Mouse (Mus musculus) urinary bladder, adult 18-20 months (tissue): ENCODE results near the gene Slit1.

Experiments
- DNase-seq, 2 experiments: peaks; one replicate each; pipeline ENCODE4 v3.0.0; 2022; ENCODE audit warnings: low spot score in 2 of 2, mixed read lengths in 2 of 2

The Slit1 gene

DNA sequence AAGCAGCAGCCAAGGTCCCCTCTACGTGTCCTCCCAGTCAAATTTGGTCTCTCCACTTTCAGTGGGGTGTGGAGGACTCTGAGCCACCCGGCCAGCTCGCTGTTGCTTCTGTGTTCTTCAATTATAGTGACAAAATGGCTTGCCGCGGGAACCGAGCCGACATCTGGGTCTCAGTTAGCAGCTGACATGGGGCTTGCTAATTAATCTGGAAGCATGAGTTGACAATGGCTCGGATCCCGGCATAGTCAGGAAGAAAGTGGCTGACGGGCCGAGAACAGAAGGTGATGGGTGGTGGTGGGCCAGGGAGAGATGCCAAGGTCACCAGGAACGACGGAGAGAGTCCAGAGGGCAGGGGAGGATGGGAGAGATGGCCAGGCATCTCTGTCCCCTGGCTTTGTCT, 55.2 kb downstream of the Slit1 start:
- no peak for DNase-seq

DNA sequence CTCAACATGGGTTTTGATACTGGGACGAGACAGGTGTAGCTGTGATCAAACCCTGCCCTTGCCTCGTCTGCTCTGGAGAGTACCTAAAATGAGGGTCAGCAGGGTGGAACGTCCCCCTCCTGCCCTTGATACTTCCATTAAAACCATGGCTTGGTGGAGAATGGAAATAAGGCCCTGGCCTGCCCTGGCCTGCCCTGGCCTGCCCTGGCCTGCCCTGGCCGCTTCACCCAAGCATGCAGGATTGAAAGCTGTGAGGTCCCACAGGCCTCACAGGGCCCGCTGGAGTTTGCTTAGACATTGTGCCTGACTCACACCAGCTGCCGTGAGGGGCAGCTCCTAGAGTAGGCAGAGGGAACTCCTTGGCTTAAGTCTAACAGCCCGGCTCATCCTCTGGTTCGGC, 55.6 kb downstream of the Slit1 start:
- DNase-seq, result no peak

DNA sequence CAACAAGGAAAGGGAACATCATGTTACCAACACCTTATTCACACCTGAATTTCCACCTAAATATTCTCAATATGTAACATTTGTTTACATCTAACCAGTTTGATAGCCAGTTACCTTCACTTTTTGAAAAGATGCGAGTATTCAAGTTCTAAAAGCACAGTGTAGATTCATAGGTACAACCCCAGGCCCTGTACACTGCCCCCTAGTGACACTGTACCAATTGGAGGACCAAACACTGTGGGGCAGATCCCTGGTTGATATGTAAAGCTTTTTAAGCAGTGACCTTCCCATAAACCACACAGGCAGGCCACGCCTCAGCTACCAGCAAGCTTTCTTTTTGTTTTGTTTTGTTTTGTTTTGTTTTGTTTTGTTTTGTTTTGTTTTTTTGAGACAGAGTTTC, 57.3 kb downstream of the Slit1 start:
- no peak for DNase-seq

DNA sequence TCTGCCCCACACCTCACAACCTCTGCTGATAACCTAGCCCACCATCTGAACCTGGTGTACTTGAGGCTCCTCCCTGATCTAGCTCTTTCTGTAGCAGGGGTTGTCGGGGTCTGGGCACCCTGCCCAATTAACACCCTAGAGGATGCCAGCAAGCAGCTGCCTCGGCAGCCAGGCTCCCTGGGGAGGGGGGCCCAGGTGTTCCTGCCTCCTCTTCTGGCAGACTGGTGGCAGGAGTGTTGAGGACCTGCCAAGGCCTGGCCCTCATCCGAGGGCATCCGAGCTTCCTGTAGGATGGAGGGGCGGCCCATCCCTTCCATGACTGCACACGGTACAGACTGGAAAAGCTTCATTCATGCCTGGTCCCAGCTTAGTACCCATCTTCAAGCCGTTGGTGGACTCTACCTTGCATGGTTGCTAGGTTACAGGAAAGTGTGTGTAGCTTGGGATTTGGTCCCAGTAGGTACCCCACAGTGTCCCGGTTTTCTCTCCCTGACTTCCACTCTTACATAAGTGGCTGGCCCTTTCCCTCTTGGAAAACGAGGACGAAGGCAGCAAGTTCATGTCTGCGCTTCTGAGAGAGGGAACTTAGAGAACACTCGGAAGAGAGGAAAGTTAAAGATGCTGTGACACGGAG, 57.9 kb downstream of the Slit1 start:
- DNase-seq, result no peak

DNA sequence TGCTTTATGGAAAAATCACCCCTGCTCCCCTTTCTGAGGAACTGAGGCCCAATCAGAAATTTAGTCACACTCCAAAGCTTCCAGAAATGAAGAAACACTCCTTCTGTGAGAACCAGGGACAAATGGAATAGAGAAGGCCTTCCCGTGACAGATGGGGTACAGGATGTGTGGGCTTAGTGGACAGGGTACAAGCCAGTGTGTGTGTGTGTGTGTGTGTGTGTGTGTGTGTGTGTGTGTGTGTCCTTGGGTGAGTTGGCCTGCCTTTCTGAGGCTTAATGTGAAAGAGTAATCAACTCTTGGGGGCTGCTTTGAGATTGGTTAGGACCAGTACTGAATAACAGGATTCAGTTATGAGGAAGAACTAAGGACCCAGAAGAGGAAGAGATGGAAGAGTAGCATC, 58.6 kb downstream of the Slit1 start:
- no peak for DNase-seq

DNA sequence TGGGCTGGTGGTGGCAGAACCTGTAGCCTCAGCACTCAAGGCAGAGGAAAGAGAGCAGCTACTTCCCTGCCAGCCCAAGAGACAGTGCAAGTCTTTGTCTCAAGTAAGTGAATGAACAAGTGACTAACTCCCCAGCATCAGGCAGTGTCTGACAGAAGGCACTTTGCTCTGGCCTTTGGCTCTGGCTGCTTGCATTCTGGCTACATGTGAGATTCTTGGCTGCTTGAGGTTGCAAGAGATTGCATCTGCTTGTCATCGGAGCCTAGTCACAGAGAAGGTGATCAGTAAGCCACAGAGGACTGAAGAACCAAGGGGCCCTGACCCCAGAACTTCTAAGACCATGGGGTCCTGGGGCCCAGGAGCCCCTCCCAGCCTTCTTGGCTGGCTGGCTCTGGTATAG, 59.5 kb downstream of the Slit1 start:
- no peak for DNase-seq

DNA sequence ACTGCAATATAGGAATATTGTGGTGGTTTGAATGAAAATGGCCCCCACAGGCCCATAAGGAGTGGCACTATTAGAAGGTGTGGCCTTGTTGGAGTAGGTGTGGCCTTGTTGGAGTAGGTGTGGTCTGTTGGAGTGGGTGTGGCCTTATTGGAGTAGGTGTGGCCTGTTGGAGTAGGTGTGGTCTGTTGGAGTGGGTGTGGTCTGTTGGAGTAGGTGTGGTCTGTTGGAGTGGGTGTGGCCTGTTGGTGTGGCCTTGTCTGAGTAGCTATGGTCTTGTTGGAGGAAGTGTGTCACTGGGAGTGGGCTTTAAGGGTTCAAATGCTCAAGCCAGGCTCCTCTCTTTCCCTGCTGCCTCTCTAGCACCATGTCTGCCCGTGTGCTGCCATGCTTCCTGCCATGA, 63.2 kb downstream of the Slit1 start:
- DNase-seq, result no peak

DNA sequence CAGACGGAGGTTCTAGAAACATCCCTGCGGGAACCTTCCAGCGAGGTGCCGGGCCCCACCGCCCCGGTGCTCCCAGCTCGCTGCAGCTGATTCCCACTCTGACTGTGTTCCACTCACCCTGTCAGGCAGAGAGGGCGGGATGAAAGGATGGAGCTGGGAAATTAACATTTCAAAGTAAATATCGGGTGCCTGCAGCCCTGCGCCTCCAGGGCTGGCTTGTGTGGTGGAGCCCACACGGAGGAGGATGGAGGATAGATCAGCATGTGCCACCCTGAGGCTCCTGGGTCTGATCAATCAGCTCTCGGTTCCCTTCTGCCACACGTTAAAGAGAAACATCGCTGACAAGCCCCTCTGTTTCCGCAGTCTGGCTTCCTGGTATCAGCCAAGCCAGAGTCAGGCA, 64.4 kb downstream of the Slit1 start:
- DNase-seq, result no peak

DNA sequence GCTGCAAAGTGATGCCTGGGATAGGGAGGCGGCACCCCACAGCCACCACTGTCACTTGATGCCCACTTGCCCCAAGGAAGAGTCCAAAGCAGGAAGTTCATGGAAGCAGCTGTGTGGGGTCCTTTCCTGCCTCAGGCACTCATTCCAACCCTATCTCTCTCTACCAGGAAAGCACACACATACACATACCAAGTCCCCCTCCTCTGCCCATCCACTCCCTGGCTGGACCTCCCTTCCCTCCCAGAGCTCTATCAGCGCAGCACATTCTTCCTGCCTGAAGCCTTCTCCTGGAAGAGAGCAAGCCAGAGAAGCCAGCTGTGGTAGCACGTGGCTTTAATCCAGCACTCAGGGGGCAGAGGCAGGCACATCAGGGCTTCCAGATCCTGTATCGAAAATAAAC, 65.9 kb downstream of the Slit1 start:
- DNase-seq, result no peak

DNA sequence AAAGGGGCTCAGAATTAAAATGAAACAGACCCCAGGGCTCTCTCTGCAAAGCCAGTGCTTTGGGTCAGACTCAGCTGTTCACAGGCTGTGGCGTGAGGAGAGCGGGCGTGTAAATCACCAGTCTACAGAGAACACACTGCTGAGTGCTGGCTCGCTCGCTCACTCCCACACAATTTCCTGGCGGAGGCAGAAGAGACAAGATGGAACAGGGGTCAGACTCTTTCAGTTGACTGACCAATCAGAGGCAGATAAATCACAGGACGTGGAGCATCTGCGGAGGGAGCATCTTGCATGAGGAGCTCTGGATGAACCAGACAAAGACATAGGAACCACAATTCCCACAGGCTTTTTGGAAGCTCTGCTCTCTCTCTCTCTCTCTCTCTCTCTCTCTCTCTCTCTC, 67.9 kb downstream of the Slit1 start:
- DNase-seq, result no peak

DNA sequence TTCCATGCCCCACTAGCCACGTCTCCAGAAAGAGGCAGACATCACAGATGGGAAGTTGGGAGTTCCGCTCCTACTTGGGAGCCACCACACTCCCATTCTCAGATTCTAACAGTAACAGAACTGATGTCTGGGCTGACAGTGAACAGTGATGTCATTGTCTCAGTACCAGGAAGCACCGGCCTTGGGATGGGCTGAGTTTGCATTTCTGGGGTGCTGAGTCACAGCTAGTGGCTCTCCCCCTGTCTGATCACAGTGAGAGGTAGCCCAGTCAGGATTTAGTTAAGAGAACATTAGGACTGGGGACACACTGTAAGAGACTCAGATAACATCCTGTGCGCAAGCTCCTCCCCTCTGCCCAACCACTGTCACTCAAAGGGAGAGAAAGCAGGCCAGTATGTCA, 69.1 kb downstream of the Slit1 start:
- no peak for DNase-seq

DNA sequence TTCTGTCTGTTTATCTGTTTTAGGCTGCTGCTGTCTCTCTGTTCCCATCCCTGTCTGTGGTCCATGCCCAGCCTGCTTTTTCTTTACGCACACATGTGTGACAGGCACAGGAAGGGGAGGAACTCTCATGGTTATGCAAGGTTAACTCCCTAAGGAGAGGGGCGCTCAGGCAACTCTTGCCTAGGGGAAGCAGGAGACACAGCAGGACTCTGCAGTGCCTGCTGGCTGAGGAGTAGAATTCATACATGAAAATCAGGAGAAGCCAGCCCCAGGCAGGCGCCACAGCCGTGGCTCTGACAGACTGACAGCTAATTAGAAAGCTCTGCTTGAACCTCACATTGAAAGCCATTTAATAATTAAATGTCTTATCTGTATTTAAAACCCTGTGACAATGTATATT, 70.6 kb downstream of the Slit1 start:
- DNase-seq, result no peak

DNA sequence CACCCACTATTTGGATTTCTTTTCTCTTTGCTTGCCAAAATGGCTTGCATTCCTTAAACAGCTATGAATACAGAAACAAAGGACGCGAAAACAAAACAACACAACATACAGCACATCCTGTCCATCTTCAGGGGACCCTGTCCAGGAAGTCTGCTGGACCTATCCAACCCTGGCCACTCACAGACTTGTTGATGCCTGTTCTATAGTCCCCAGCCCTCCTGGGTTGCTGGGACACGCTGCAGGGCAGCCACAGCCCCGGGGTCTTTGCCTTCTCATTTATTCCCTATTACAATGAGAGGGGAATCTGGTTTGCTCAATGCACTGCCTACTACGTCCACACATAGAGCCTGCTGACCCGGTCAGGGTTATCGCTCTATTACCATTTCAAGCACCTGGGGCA, 72.5 kb downstream of the Slit1 start:
- DNase-seq, result no peak

DNA sequence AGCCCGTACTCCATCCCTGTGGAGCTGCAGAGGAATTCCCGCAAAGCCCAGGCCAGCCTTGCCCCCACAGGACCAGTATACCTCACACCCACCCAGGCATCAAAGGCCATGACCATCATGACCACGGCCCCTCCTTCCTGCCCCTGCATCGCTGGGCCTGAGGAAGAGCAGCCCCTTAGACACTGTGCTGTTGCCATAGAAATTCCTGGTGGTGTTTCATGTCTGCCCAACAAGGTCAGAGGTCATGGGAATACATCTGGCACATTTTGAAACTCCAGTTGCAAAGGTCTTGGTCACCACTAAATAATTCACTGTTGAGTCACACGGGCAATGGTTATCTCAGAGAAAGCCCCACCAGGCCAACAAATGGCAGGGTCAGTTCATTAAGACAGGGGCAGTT, 73.0 kb downstream of the Slit1 start:
- DNase-seq, result no peak

DNA sequence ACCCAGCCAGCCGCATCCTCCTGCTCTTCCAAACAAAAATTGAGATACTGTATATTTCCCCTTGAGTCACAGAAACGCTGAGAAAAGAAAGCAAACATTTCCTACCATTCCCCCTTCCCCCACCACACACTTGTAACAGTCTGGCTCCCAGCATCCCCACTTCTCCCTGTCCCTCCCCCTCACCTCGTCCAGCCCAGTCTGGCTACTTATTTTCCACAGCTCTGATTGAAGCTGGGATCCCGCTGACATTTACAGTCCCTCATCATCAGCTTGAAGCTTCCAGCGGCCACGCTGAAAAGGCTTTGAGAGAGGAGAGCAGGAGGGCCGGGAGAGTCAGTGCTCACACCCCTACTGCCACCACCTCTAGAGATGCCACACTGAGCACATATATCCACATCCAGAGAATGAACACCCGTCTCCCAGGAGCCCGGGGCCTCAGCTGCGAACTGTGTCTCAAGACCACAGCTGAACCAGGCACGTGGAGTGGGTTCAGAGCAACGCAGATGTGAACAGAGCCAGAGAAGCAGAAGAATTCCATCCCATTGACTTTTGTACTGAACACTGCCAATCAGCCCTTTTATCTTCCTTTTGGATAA, 73.6 kb downstream of the Slit1 start:
- no peak for DNase-seq

DNA sequence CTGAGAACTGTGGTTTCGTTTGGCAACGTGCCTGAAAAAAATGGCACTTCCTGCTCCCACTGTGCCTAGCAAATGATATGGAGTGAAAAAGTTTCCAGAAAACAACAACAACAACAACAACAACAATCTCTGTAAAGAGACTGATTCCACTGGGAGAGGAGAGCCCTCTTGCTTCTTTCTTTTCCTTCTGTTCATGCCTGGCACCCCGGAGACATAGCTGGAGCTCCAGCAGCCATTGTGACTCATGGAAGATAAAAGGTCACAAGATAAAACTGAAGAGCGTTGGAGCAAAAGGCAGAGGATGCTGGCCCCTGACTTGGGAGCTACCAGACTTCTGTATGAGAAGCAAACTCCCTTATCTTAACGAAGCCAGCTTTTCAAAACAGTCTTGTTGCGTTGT, 75.9 kb downstream of the Slit1 start:
- no peak for DNase-seq

DNA sequence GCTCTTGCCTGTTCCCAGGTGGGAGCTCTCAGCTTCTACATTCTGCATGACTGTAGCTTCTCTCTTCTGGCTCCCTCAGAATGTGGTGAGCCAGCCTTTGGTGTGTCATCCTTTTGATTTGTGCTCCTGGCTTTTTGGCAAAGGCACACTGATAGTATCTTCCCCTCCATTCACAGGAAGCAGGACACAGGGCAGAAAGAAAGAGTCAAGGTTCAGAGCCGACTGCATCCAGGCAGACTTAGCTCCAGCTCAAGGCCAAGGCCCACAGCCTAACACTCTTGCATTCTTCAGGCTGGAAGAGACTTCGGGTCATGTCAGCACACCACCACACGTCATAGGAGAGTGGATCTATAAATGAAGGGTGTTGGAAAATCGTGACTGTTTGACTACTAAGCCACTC, 77.5 kb downstream of the Slit1 start:
- DNase-seq, result no peak

DNA sequence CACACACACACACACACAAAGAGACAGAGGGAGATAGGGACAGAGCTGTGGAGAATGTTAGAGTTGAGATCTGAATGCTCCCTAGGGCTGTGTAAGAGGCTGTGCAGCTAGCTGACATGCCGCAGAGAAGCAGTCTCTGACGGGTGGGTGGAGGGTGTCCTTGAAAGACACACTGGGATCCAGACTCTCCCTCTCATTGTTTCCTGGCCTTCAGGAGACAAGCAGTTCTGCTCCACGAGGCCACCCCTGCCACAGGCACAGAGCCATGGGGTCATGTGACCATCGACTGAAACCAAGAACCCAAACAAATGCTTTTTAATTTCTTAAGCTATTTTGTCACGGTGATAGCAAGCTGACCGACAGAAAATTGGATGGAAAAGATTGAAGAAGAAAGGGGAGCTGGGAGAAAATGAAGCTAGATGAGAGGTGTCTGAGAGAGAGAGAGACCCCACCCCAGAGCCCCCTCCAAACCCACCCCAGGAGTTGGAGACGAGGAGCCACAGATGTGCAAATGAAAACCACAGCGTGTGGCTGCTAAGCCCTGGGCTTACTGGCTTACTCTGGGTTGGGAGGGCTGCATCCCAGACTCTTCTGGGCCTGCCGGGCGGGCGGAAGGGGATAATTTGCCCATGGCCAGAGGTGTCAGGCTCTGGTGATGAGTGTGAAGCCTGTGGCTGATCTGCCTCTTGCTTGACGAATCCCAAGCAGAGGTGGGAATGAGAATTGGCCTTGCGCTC, 79.8 kb downstream of the Slit1 start:
- DNase-seq, result no peak

DNA sequence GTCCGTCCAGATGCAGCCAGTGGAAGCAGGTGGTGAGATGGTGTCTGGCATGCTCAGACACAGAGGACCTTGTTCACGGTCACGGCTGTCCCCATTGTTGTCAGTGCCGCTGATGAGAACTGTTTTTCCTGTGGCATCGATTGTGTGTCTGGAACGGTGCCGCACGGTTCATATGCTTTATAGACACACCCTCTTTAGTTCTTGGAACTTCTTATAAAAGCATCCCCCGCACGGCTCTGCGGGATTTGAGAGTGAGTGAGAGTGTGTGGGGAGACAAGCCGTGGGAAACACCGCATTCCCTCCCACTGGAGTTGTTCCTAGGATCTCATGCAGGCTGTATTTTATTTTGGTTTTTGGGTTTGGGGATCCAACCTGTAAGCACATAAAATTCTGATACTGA, 82.0 kb downstream of the Slit1 start:
- no peak for DNase-seq

DNA sequence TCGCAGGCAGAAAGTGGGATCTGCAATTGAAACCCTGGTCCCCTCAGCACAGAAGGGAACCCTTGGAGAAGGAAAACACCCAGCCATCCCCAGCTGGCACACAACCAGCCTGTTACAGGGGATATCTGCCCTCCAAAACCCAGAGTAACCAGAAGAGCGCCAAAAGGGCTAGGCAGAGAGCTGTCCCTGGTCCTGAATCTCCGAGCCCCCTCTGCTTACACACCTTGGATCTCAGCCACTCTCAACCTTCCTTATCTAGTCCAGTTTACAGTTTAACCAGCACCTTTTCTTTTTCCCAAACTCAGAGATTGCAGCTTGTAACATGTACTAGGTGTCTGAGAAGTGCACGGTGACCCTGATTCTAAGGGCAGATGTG, 82.5 kb downstream of the Slit1 start:
- no peak for DNase-seq

DNA sequence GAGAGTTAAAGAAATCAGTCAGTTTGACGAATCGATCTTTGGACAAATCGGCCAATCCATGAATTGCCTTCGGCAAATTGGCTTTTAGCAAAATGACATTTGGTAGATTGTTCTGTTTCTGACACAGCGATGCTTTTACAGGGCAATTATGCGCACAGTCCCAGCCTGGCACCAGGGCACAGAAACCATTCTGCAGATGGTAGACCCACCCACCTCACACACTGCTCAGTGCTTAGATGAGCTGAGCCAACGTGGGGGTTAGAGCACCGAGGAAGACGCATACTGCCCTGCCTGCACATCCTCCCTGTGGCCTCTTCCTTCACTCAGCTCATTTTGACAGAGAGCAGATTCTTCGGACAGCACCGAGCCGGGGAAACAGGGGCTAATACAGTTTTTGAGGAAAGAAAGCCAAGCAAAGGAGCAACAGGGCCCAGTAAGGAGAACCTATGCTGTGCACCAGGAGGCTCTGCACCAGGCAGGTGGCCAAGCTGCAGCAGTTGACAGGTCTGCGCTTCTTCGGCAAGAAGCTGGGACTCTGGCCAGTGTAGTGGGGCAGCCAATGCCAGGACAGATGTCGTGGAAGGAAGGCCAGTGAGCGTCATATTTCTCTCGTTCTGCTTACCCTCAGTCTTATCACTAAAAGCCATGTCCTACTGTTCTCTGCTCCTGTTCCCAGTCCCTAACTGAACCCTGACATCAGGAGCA, 83.0 kb downstream of the Slit1 start:
- no peak for DNase-seq

DNA sequence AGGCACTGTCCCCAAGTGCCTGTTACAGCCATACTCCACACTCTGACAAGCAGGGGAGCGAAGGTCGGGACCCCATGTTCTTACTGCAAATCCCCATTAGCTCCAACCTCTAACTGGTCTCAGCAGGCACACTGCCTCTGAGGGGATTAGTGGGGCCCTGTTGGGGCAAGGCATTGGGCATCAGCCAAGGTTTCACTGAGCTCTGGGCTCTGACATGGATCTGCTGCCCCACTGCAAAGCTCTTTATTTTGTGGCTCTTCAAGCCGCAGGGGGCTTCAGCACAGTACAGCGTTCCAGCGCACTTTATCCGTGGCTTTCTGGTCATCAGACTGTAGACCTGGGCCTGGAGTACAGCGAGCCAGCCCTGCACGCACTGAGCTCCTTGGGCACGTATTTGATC, 86.0 kb downstream of the Slit1 start:
- DNase-seq, result no peak

DNA sequence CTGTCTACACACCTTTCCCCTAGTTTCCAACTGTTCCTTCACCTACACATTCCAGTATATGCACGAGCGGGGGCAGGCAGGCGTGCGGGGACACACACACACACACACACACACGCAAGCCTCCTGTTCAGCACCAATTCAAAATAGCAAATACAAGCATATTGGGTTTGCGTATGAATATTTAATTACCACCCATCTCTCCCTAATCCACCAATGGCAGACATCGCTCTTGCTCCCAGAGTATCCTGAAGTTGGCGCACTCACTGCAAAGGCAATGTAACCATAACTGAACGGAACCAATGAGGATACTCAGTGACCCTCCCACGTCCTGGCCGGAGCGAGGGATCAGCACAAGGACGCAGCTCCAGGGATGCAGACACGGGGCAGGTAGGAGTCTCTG, 86.8 kb downstream of the Slit1 start:
- no peak for DNase-seq
